Mouse (Mus musculus) midbrain, postnatal 0 days (tissue): Measurements from ENCODE around the gene Msgn1. TPM values are rescaled to one million over a fixed set of nuclear protein-coding genes. Genes with fewer than 3 reads are reported as not detected.

Experiments
- ATAC-seq: fragments of 200-750 bp; cut with Nextera tagmentation; 2 replicates; pipeline ENCODE4 v1.8.0; 2017; ENCODE audit warnings: moderate number of reproducible peaks, mild to moderate bottlenecking, moderate TSS enrichment, moderate library complexity; ENCODE audit not compliant: low FRiP score
- DNase-seq: peaks from one replicate; pipeline ENCODE4 v3.0.0-alpha.2; 2015; ENCODE audit warnings: low spot score
- H3K27ac ChIP-seq: fragments of 300-500 bp; sonication (generic); 2 replicates; pipeline ENCODE4 v1.5.1; 2014; ENCODE audit warnings: low read depth, mild to moderate bottlenecking, low read length, mixed read lengths
- H3K27me3 ChIP-seq: fragments of 300-500 bp; sonication (generic); 2 replicates; pipeline ENCODE4 v1.6.1; 2014; ENCODE audit warnings: low read length, control low read depth, mixed read lengths; ENCODE audit not compliant: insufficient read depth
- H3K36me3 ChIP-seq: fragments of 300-500 bp; sonication (generic); 2 replicates; pipeline ENCODE4 v1.6.1; 2014; ENCODE audit warnings: low read length, control low read depth, mixed read lengths; ENCODE audit not compliant: insufficient read depth
- H3K4me1 ChIP-seq: fragments of 300-500 bp; sonication (generic); 2 replicates; pipeline ENCODE4 v1.6.1; 2014; ENCODE audit warnings: mild to moderate bottlenecking, control low read depth, antibody characterized with exemption, low read length, mixed read lengths; ENCODE audit not compliant: insufficient read depth
- H3K4me2 ChIP-seq: fragments of 300-500 bp; sonication (generic); 2 replicates; pipeline ENCODE4 v1.6.1; 2014; ENCODE audit warnings: low read depth, mild to moderate bottlenecking, low read length, mixed read lengths; ENCODE audit not compliant: poor library complexity, severe bottlenecking
- H3K4me3 ChIP-seq: fragments of 300-500 bp; sonication (generic); 2 replicates; pipeline ENCODE4 v1.5.1; 2014; ENCODE audit warnings: low read depth, mild to moderate bottlenecking, low read length, moderate library complexity
- H3K9ac ChIP-seq: fragments of 300-500 bp; sonication (generic); replicated peaks from 2 replicates; pipeline ENCODE4 v1.6.1; 2014; ENCODE audit warnings: mild to moderate bottlenecking, low read length, moderate library complexity, mixed read lengths; ENCODE audit not compliant: poor library complexity, severe bottlenecking
- H3K9me3 ChIP-seq: fragments of 300-500 bp; sonication (generic); 2 replicates; pipeline ENCODE4 v1.6.1; 2016; ENCODE audit warnings: low read length, control low read depth
- CTCF ChIP-seq: IDR thresholded peaks from 2 replicates; pipeline ENCODE4 v1.5.1; 2016; ENCODE audit warnings: antibody characterized with exemption, mild to moderate bottlenecking
- WGBS: fragments of 180-500 bp; shearing (Covaris S2); extraction: QIAGEN DNeasy Blood & Tissue Kit; methylation state at CpG from one replicate; pipeline ENCODE4 v1.1.7; 2014; 5-methylcytosine and 5-hydroxymethylcytosine counted together
- polyA plus RNA-seq: library from polyadenylated mRNA; unstranded; fragments of >200 nt; fragmentation: Nextera tagmentation; extraction: Ambion mirVana; gene quantifications from 2 replicates; pipeline ENCODE4 v1.2.1, GENCODE M21; 2015
- total RNA-seq: library from RNA; depleted of rRNA; stranded (reverse); fragments of >200 nt; gene quantifications from 2 replicates; pipeline ENCODE4 v1.2.3, GENCODE M21; 2014

Msgn1 gene
- total and polyA plus RNA-seq, 2 experiments from 2014 or later: not detected

DNA sequence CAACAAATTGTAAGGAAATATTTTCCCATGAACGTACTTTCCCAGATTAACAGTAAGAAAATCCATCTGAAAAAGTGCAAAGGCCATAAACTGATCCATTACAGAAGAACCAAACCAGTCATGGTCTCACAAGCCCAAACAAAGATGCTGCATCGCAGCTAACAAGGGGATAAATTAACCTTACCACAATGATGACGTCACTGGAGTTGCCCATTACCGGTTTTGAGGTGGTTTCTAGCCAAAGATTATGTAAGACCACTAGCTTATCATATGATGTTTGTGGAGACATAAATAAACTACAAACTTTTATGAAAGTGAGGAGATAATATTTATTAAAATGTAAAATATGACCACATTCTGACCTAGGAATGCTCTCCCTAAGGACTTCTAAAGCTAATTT is 2.5 kb downstream of the Msgn1 start:
- H3K9me3 ChIP-seq: no peaks in the 10 kb centered on the region
- H3K4me2 ChIP-seq: no peak overlapping the region
- H3K4me3 ChIP-seq: no peak overlapping the region
- H3K9ac ChIP-seq: no peak overlapping the region
- TF ChIP-seq CTCF: no peak
- 76% methylated on average over 4 of the region's 4 CpGs for WGBS
- DNase-seq (no peak), ATAC-seq (no peak)
- no peaks in the 10 kb centered on the region for H3K36me3 ChIP-seq
- H3K4me1 ChIP-seq: no peaks in the 10 kb centered on the region
- no peak overlapping the region for H3K27ac ChIP-seq
- no peaks in the 10 kb centered on the region for H3K27me3 ChIP-seq

DNA sequence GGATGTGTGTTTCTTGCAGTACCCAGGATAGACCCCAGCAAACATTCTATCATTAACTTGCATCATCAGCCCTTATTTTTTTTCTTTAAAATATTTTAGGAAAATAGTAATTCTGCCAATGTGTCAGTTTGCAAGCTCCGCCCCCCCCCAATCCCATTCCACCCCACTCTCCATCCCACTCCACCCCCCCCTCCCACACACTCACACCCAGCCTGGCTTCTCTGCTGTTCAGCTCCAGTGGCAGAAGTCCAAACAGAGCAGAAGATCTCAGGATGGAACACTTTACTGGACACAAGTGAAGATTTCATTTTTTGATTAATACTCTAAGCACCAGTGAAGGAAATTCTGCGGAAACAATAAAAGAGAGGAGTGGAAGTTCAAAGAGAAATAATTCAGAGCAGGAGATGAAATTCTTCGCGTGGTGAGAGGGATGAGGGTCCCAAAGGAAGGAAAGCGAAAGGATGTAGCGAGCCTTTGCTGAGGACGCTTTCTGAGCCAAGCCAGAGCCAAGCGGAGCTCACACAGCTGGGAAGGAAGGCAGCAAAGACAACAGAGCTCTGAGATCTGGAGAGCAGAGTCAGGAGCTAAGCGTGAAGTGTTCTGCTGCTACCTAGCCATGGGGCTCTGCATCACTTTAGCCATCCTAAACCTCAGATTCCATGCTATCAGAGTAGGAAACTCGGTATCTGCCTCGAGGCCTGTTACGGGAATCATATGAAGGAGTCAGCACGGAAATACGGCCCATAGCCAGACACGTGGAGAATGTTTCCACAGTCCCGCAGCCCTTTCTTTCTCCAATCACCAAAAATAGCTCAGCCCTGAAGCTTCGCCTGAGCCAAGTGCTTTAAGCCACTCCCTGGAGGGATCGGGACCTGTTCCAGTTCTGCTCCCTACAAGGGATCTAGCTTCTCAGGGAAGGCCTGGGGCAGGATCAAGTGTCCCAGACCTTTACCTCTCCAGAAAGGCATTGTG is 4.8 kb downstream of the Msgn1 start:
- Histone ChIP-seq H3K9me3 (no peaks in the 10 kb centered on the region), H3K4me2 (no peak overlapping the region), H3K9ac (no peak overlapping the region), H3K36me3 (no peaks in the 10 kb centered on the region), H3K27me3 (no peaks in the 10 kb centered on the region), H3K4me3 (no peak overlapping the region), H3K27ac (no peak overlapping the region), H3K4me1 (no peaks in the 10 kb centered on the region)
- no peak for TF ChIP-seq CTCF
- 67% methylated on average over 18 of the region's 18 CpGs for WGBS
- no peak for ATAC-seq
- no peak for DNase-seq

DNA sequence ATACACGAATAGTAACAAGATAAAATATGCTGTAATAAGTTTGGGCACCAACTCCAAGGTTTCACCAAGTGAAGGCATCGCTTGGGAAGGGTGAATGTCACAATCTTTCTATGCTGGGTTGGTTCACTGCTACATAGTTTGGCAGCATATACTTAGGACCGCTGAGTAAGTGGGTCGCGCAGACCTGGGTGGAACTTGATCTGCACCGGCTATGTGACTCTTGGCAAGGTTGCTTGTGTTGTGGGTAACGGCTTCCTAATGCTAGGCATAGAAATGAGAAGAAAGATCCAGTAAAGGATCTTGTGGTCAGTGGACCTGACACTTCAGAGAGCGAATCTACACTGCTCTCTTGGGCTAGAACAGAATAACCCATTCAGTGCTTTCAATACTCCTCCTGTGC is 6.3 kb downstream of the Msgn1 start:
- no peaks in the 10 kb centered on the region for H3K4me1 ChIP-seq
- TF ChIP-seq CTCF: no peak
- H3K9me3 ChIP-seq: no peaks in the 10 kb centered on the region
- WGBS: 92% methylated on average over 8 of the region's 8 CpGs
- H3K9ac ChIP-seq: no peak overlapping the region
- DNase-seq: no peak
- H3K36me3 ChIP-seq: no peaks in the 10 kb centered on the region
- H3K4me3 ChIP-seq: no peak overlapping the region
- no peak overlapping the region for H3K4me2 ChIP-seq
- H3K27ac ChIP-seq: no peak overlapping the region
- H3K27me3 ChIP-seq: no peaks in the 10 kb centered on the region
- ATAC-seq: no peak

DNA sequence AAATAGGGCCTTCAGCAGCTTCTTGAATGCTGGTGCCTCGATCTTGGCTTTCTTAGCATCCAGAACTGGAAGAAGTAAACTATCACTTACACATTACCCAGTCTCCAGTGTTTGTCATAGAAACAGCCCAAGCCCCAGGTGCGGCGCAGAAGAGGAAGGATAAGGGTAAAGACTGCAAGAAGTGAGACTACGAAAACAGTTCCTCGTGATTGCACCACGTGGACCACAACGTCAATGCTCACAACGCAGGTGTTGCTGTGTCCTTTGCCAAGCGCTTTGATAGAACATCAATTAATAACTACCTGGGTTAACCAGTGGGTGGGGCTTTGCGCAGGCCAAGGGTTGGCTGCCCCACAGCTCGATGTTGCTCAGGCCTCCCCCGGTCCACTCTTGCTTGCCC is 8.1 kb downstream of the Msgn1 start:
- Histone ChIP-seq H3K9me3 (no peaks in the 10 kb centered on the region), H3K9ac (no peak overlapping the region), H3K4me3 (no peak overlapping the region), H3K36me3 (no peaks in the 10 kb centered on the region), H3K4me1 (no peaks in the 10 kb centered on the region), H3K27ac (no peak overlapping the region), H3K27me3 (no peaks in the 10 kb centered on the region; the same call in 1 of the 2 replicates), H3K4me2 (no peak overlapping the region)
- ATAC-seq (no peak), DNase-seq (no peak)
- no peak for TF ChIP-seq CTCF
- whole genome bisulfite sequencing: 95% methylated on average over 12 of the region's 12 CpGs

DNA sequence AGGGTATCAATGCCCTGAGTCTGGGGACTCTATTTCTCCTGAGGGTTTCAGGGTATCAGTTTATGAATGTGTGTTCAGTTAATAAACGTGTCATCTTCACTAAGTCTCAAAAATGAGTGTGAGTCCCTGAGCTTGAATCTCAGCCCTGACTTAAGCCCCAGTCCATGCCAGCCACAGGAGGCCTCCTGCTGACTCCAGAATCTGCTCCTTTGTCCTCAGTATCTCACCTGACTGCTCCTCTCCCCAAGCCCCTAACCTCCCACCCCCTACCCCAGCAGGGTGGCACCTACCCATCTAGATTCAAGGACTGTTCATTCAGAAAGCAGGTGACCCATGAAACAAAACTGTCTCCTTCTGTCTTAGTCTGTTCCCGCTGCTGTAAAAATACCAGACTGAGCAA is 10.2 kb downstream of the Msgn1 start:
- no peaks in the 10 kb centered on the region; the same call in 1 of the 2 replicates for H3K27me3 ChIP-seq
- H3K36me3 ChIP-seq: no peaks in the 10 kb centered on the region
- H3K4me1 ChIP-seq: no peaks in the 10 kb centered on the region
- no peak overlapping the region for H3K4me3 ChIP-seq
- H3K27ac ChIP-seq: no peak overlapping the region
- H3K9me3 ChIP-seq: no peaks in the 10 kb centered on the region
- H3K9ac ChIP-seq: no peak overlapping the region
- ATAC-seq: no peak
- WGBS: 32% methylated on average over 2 of the region's 2 CpGs
- no peak for TF ChIP-seq CTCF
- no peak overlapping the region for H3K4me2 ChIP-seq
- no peak for DNase-seq

DNA sequence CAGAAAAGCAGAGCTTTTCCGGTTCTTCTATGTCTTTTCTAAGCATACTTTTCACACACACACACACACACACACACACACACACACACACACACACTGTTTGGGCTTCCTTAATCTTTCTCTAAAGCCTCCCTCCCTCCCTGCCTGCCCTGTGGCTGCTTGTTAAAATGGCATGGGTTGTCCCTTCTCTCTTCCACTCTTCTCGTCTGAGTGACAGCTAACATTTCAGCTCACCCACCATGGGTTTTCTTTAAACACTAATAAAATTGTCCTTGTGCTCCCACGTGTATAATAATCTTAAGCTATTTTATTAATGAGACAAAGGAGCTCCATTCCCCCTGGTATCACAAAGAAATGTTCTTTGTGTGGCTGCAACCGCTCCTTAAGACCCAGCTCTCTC is 10.7 kb downstream of the Msgn1 start:
- Histone ChIP-seq H3K4me1 (no peaks in the 10 kb centered on the region), H3K9me3 (no peaks in the 10 kb centered on the region), H3K4me3 (no peak overlapping the region), H3K27ac (no peak overlapping the region), H3K4me2 (no peak overlapping the region), H3K36me3 (no peaks in the 10 kb centered on the region), H3K9ac (no peak overlapping the region), H3K27me3 (no peaks in the 10 kb centered on the region; the same call in 1 of the 2 replicates)
- 18% methylated on average over 4 of the region's 4 CpGs for WGBS
- DNase-seq: no peak
- peak; percentile 48; the same call in 1 of the 2 replicates for ATAC-seq
- no peak for TF ChIP-seq CTCF
